Mouse (Mus musculus): ENCODE data around the gene Ufsp2. TPM values are rescaled to one million over a fixed set of nuclear protein-coding genes. Genes with fewer than 3 reads are reported as not detected.

The Ufsp2 gene
- polyA plus RNA-seq, 1 experiment from 2014 or later = 67.1 TPM

GRCm38 (mm10) chr8:45986665-45987064, 11.3 kb downstream of the Ufsp2 start:
- Histone ChIP-seq H3K36me3 (ENCODE audit: control insufficient read depth, insufficient read depth, low read length) (peaks cover 12% of the 10 kb centered on the region), H3K27ac (ENCODE audit: low read depth, low read length) (no peak overlapping the region), H3K9ac (ENCODE audit: low read depth, low read length) (no peak overlapping the region), H3K27me3 (replicated peaks; ENCODE audit: control insufficient read depth, insufficient read depth, low read length) (no peaks in the 10 kb centered on the region), H3K4me2 (no peak overlapping the region), H3K4me3 (ENCODE audit: low read depth, low read length) (no peak overlapping the region), H3K9me3 (ENCODE audit: control insufficient read depth, low read length) (no peaks in the 10 kb centered on the region), H3K4me1 (replicated peaks; ENCODE audit: control insufficient read depth, insufficient read depth, low read length) (no peaks in the 10 kb centered on the region)
- 80% methylated on average over 3 of the region's 3 CpGs for WGBS
- ATAC-seq (replicated peaks; ENCODE audit: low FRiP score) (no peak), DNase-seq (ENCODE audit: low spot score) (no peak)

- Histone ChIP-seq H3K4me1 (replicated peaks; ENCODE audit: control insufficient read depth, insufficient read depth, low read length) (no peaks in the 10 kb centered on the region), H3K4me2 (no peak overlapping the region), H3K27me3 (replicated peaks; ENCODE audit: control insufficient read depth, insufficient read depth, low read length) (no peaks in the 10 kb centered on the region), H3K9me3 (ENCODE audit: control insufficient read depth, low read length) (no peaks in the 10 kb centered on the region), H3K9ac (ENCODE audit: low read depth, low read length) (no peak overlapping the region), H3K4me3 (ENCODE audit: low read depth, low read length) (no peak overlapping the region), H3K27ac (ENCODE audit: low read depth, low read length) (no peak overlapping the region), H3K36me3 (ENCODE audit: control insufficient read depth, insufficient read depth, low read length) (peaks cover 9% of the 10 kb centered on the region)
- DNase-seq (ENCODE audit: low spot score) = no peak
- WGBS = 51% methylated on average over 2 of the region's 2 CpGs
- peak; percentile 80 for ATAC-seq (replicated peaks; ENCODE audit: low FRiP score)
These were observed 12.9 kb downstream of the Ufsp2 start for GRCm38 (mm10) chr8:45988189-45988588.

GRCm38 (mm10) chr8:45990631-45991310, 15.4 kb downstream of the Ufsp2 start:
- Histone ChIP-seq H3K27ac (ENCODE audit: low read depth, low read length) (no peak overlapping the region), H3K4me3 (ENCODE audit: low read depth, low read length) (no peak overlapping the region), H3K27me3 (replicated peaks; ENCODE audit: control insufficient read depth, insufficient read depth, low read length) (no peaks in the 10 kb centered on the region), H3K4me2 (no peak overlapping the region), H3K4me1 (replicated peaks; ENCODE audit: control insufficient read depth, insufficient read depth, low read length) (no peaks in the 10 kb centered on the region), H3K9me3 (ENCODE audit: control insufficient read depth, low read length) (no peaks in the 10 kb centered on the region), H3K36me3 (ENCODE audit: control insufficient read depth, insufficient read depth, low read length) (peaks cover 16% of the 10 kb centered on the region), H3K9ac (ENCODE audit: low read depth, low read length) (no peak overlapping the region)
- ATAC-seq (replicated peaks; ENCODE audit: low FRiP score) (no peak), DNase-seq (ENCODE audit: low spot score) (no peak)
- 89% methylated on average over 4 of the region's 4 CpGs for WGBS

- Histone ChIP-seq H3K9me3 (ENCODE audit: control insufficient read depth, low read length) (no peaks in the 10 kb centered on the region), H3K9ac (ENCODE audit: low read depth, low read length) (no peak overlapping the region), H3K27me3 (replicated peaks; ENCODE audit: control insufficient read depth, insufficient read depth, low read length) (no peaks in the 10 kb centered on the region), H3K4me3 (ENCODE audit: low read depth, low read length) (no peak overlapping the region), H3K4me1 (replicated peaks; ENCODE audit: control insufficient read depth, insufficient read depth, low read length) (peaks cover 2% of the 10 kb centered on the region; the same call in 1 of the 2 replicates), H3K36me3 (ENCODE audit: control insufficient read depth, insufficient read depth, low read length) (peaks cover 19% of the 10 kb centered on the region; the same call in 1 of the 2 replicates), H3K4me2 (no peak overlapping the region), H3K27ac (ENCODE audit: low read depth, low read length) (no peak overlapping the region)
- WGBS = 95% methylated on average over 2 of the region's 2 CpGs
- no peak for ATAC-seq (replicated peaks; ENCODE audit: low FRiP score)
- DNase-seq (ENCODE audit: low spot score) = no peak
These were observed 18.8 kb downstream of the Ufsp2 start for GRCm38 (mm10) chr8:45994111-45994510.

GRCm38 (mm10) chr8:45995576-45995975, 20.2 kb downstream of the Ufsp2 start:
- Histone ChIP-seq H3K4me2 (no peak overlapping the region), H3K9ac (ENCODE audit: low read depth, low read length) (no peak overlapping the region), H3K4me1 (replicated peaks; ENCODE audit: control insufficient read depth, insufficient read depth, low read length) (peaks cover 2% of the 10 kb centered on the region), H3K27me3 (replicated peaks; ENCODE audit: control insufficient read depth, insufficient read depth, low read length) (no peaks in the 10 kb centered on the region), H3K4me3 (ENCODE audit: low read depth, low read length) (no peak overlapping the region), H3K27ac (ENCODE audit: low read depth, low read length) (no peak overlapping the region), H3K36me3 (ENCODE audit: control insufficient read depth, insufficient read depth, low read length) (peaks cover 17% of the 10 kb centered on the region; the same call in 1 of the 2 replicates), H3K9me3 (ENCODE audit: control insufficient read depth, low read length) (no peaks in the 10 kb centered on the region)
- WGBS = 85% methylated on average over 3 of the region's 3 CpGs
- no peak for ATAC-seq (replicated peaks; ENCODE audit: low FRiP score)
- no peak for DNase-seq (ENCODE audit: low spot score)

- no peaks in the 10 kb centered on the region for H3K9me3 ChIP-seq (ENCODE audit: control insufficient read depth, low read length)
- no peaks in the 10 kb centered on the region for H3K27me3 ChIP-seq (replicated peaks; ENCODE audit: control insufficient read depth, insufficient read depth, low read length)
- DNase-seq (ENCODE audit: low spot score) = no peak
- no peak overlapping the region for H3K4me3 ChIP-seq (ENCODE audit: low read depth, low read length)
- ATAC-seq (replicated peaks; ENCODE audit: low FRiP score) = no peak
- WGBS = 76% methylated on average over 2 of the region's 2 CpGs
- H3K4me1 ChIP-seq (replicated peaks; ENCODE audit: control insufficient read depth, insufficient read depth, low read length) = peaks cover 2% of the 10 kb centered on the region
- H3K36me3 ChIP-seq (ENCODE audit: control insufficient read depth, insufficient read depth, low read length) = peaks cover 17% of the 10 kb centered on the region; the same call in 1 of the 2 replicates
- peak overlapping the region; percentile 89 for H3K4me2 ChIP-seq
- no peak overlapping the region for H3K9ac ChIP-seq (ENCODE audit: low read depth, low read length)
- no peak overlapping the region for H3K27ac ChIP-seq (ENCODE audit: low read depth, low read length)
These were observed 22.9 kb downstream of the Ufsp2 start for GRCm38 (mm10) chr8:45998228-45998627.

GRCm38 (mm10) chr8:45999138-45999783, 23.9 kb downstream of the Ufsp2 start, which contains the start of gene Lrp2bp:
Gene Lrp2bp, plus strand, starts transcription at chr8:45999303.
- Histone ChIP-seq H3K27ac (ENCODE audit: low read depth, low read length) (peak within 1 kb of the TSS; percentile 77), H3K36me3 (ENCODE audit: control insufficient read depth, insufficient read depth, low read length) (peaks cover 14% of the 10 kb centered on the region; the same call in 1 of the 2 replicates), H3K4me2 (peak within 1 kb of the TSS; percentile 89), H3K9me3 (ENCODE audit: control insufficient read depth, low read length) (no peaks in the 10 kb centered on the region), H3K4me1 (replicated peaks; ENCODE audit: control insufficient read depth, insufficient read depth, low read length) (peaks cover 2% of the 10 kb centered on the region), H3K4me3 (ENCODE audit: low read depth, low read length) (peak within 1 kb of the TSS; percentile 49), H3K27me3 (replicated peaks; ENCODE audit: control insufficient read depth, insufficient read depth, low read length) (no peaks in the 10 kb centered on the region), H3K9ac (ENCODE audit: low read depth, low read length) (peak within 1 kb of the TSS; percentile 83)
- no peak for DNase-seq (ENCODE audit: low spot score)
- 6% methylated on average over 22 of the region's 22 CpGs for WGBS
- ATAC-seq (replicated peaks; ENCODE audit: low FRiP score) = peak; percentile 41

GRCm38 (mm10) chr8:45999784-46000705, 24.7 kb downstream of the Ufsp2 start:
- peaks cover 14% of the 10 kb centered on the region; the same call in 1 of the 2 replicates for H3K36me3 ChIP-seq (ENCODE audit: control insufficient read depth, insufficient read depth, low read length)
- 7% methylated on average over 54 of the region's 55 CpGs for WGBS
- H3K4me3 ChIP-seq (ENCODE audit: low read depth, low read length) = peak overlapping the region; percentile 49
- H3K27me3 ChIP-seq (replicated peaks; ENCODE audit: control insufficient read depth, insufficient read depth, low read length) = no peaks in the 10 kb centered on the region
- DNase-seq (ENCODE audit: low spot score) (peak; percentile 97), ATAC-seq (replicated peaks; ENCODE audit: low FRiP score) (peak; percentile 98)
- H3K27ac ChIP-seq (ENCODE audit: low read depth, low read length) = peak overlapping the region; percentile 77
- peaks cover 2% of the 10 kb centered on the region for H3K4me1 ChIP-seq (replicated peaks; ENCODE audit: control insufficient read depth, insufficient read depth, low read length)
- H3K9ac ChIP-seq (ENCODE audit: low read depth, low read length) = peak overlapping the region; percentile 83
- no peaks in the 10 kb centered on the region for H3K9me3 ChIP-seq (ENCODE audit: control insufficient read depth, low read length)
- peak overlapping the region; percentile 89 for H3K4me2 ChIP-seq

Data from liver, embryonic 11.5 days (tissue).